Mouse (Mus musculus): ENCODE results near the gene Hoxb8. TPM values are rescaled to one million over a fixed set of nuclear protein-coding genes. Genes with fewer than 3 reads are reported as not detected.

The Hoxb8 gene
- total RNA-seq, 2 experiments from 2014 or later: 0.14 to 0.23 TPM

DNA sequence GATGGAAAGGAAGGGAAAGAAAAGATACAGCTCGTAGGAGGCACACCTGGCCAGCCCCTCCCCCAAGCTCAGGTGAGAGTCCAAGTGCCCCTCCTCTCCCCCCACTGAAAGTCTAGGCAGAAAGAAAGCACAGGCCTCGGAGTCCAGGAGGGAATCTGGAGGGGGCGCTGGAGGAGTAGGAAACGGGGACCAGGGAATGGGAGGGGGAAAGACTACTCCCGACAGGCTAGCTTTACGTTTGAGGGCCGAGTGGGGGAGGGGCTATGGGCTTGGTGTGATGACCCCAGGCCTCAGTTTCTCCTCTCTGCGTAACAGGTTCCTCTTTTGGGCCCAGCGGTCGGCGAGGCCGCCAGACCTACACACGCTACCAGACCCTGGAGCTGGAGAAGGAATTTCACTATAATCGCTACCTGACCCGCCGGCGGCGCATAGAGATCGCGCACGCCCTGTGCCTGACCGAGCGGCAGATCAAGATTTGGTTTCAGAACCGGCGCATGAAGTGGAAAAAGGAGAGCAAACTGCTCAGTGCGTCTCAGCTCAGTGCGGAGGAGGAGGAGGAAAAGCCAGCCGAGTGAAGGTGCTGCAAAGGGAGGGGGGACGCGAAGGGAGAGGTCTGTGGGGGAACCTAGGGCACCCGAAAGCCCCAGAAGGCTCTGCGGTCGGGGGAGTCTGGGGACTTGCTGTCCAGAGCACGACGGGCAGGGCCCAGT lies 18.8 kb downstream of the Hoxb8 start:
- H3K27ac ChIP-seq: no peak overlapping the region
- DNase-seq: no peak
- intact Hi-C loops (cut with DNase I): loop anchor here (5.0 kb wide), 2 partner anchors 107 to 237 kb away; no protein-coding TSS in a partner anchor
- H3K4me3 ChIP-seq: no peak overlapping the region; the same call in 1 of the 2 replicates
- no peak for TF ChIP-seq CTCF (IDR thresholded peaks at IDR 0.05)

DNA sequence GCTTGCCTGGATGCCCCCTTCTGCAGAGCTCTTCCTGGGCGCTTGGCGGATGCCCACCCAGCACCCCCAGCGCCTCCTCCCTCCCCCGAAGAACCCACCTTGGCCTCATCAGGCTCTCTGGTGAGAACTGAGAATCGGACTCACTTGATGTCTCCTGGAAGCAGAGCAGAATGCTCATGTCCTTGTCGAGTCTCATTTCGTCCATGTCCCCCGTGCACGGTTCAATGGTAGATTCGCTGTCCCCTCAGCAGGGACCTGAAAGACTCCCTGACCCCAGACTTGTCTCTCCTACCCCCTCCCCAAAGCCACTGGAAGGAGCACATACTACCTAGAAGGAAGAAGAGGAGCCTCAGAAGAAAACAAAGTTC lies 19.3 kb downstream of the Hoxb8 start:
- intact Hi-C loops (cut with DNase I): loop anchor here (5.0 kb wide), 2 partner anchors 106 to 236 kb away; no protein-coding TSS in a partner anchor
- no peak overlapping the region for H3K4me3 ChIP-seq
- no peak for DNase-seq
- H3K27ac ChIP-seq: no peak overlapping the region
- TF ChIP-seq CTCF (IDR thresholded peaks at IDR 0.05): no peak

DNA sequence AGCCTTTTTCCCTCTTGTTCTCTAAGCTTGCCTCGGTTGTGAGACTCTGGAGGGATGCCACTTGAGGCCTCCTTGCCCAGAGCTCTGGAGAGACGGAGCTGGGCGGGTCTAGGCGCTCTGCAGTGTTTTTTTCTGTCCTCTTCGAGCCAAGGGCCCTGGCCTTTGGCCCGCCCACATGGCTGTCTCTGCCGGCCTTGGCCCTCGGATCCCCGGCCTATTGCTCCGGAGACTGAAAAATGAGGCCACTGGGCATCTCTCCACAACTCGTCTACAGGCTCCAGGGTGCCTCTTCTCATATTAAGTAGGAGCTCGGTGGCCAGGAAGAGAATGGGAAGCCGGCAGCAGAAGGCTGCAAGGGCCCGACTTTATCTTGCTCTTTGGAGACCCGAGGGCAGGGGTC lies 20.1 kb downstream of the Hoxb8 start:
- Histone ChIP-seq H3K4me3 (no peak overlapping the region), H3K27ac (no peak overlapping the region)
- no peak for TF ChIP-seq CTCF (IDR thresholded peaks at IDR 0.05)
- no peak for DNase-seq
- intact Hi-C loops (cut with DNase I): loop anchor here (5.0 kb wide), 2 partner anchors 105 to 235 kb away; no protein-coding TSS in a partner anchor

DNA sequence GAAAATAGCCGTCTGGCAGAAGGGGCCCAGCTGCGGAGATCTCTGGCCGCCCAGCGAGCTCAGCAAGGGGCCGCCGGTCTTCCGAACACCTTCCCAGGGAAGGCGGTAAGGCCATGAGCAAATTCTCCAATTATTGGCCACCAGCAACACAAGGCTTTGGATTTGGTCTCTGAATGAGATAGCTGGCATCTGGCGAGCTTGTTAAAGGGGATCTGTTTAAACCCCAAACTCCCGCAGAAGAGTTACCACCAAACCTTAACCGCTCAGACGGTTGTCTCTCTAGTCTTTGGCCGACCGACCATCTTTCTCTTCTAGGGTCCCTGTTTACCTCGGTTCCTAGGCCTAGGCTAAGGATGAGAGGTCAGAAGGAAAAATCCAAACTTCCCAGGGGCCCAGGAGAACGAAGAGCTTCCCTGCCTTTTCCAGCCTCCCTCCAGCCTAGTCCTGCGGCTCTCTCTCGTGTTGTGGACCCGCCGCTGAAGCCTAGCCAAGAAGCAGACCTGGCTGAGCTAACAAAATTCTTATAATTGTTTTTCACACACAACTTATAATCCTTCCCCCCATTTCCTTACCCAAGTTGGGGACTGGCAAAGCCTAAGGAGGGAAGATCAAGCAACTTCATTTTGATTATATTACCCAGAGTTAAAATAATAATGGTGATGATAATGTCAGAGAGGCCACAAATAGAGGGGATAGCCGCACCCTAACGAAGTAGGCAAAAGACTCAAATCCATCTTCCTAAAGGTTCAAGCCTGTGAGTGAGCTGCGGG lies 20.9 kb downstream of the Hoxb8 start:
- no peak overlapping the region for H3K27ac ChIP-seq
- no peak for DNase-seq
- no peak for TF ChIP-seq CTCF (IDR thresholded peaks at IDR 0.05)
- intact Hi-C loops (cut with DNase I): loop anchor here (5.0 kb wide), 2 partner anchors 105 to 235 kb away; no protein-coding TSS in a partner anchor
- H3K4me3 ChIP-seq: no peak overlapping the region; the same call in 1 of the 2 replicates

DNA sequence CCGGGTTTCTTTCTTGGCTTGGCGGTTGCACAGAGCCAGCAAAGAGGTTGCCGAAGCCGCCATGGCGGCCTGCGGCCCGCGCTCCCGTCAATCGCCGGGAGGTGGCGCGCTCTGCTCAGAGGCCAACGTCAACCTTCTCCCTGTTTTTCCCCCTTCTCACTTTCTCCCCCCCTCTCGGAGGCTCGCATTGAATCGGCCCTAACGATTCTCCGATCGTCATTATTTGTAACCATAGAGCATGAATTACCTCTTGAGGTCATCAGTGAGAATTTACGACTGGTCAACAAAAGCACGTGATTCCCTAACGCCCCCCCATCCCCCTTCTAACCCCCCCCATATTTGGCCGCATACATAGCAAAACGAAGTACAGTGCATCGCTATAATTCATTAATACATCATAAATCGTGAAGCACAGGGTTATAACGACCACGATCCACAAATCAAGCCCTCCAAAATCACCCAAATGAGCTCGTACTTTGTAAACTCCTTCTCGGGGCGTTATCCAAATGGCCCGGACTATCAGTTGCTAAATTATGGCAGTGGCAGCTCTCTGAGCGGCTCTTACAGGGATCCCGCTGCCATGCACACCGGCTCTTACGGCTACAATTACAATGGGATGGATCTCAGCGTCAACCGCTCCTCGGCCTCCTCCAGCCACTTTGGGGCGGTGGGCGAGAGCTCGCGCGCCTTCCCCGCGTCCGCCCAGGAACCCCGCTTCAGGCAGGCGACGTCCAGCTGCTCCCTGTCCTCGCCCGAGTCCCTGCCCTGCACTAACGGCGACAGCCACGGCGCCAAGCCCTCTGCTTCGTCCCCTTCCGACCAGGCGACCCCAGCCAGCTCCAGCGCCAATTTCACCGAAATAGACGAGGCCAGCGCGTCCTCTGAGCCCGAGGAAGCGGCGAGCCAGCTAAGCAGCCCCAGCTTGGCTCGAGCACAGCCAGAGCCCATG lies 21.7 kb downstream of the Hoxb8 start, which contains the start of gene Hoxb5:
TSS of gene Hoxb5 (plus strand) at position 186 of the 949 bp plus-strand sequence.
- intact Hi-C loops (cut with DNase I): loop anchor here (5.0 kb wide), 2 partner anchors 104 to 234 kb away; no protein-coding TSS in a partner anchor
- TF ChIP-seq CTCF (IDR thresholded peaks at IDR 0.05): peak; percentile 93; the same call in 1 of the 2 replicates
- Histone ChIP-seq H3K4me3 (peak within 1 kb of the TSS; percentile 64), H3K27ac (peak within 1 kb of the TSS; percentile 74)
- DNase-seq: peak; percentile 70

DNA sequence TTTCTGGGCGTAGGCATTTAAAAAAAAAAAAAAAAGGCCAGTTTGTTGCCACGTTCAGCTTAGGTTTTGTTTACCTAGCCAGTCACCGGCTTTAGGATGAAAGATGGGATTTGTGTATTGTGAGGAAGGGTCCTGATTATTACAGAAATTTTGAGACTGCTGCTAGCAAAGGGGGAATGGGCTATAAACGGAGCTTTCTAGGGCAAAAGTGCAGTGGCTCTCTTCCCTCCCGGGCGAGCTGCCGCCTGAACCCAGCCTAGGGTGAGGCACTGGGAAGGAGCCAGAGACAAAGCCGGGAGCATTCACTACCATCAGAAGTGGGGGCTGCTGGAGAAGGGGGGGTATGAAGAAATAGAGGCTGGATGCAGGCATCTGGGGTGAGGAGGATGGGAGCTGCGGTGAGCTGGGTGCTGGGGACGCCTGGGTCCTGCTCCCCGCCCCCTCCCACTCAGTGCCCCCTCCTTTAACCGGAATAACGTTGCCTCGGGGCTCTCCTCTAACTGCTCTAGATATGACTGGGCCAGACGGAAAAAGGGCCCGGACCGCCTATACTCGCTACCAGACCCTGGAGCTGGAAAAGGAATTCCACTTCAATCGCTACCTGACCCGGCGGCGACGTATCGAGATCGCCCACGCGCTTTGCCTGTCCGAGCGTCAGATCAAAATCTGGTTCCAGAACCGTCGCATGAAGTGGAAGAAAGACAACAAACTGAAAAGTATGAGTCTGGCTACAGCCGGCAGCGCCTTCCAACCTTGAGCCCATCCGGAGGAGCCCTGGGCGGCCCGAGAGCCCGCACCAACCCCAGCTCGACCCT lies 22.9 kb downstream of the Hoxb8 start:
- DNase-seq: no peak
- no peak for TF ChIP-seq CTCF (IDR thresholded peaks at IDR 0.05)
- intact Hi-C loops (cut with DNase I): loop anchor here (5.0 kb wide), 2 partner anchors 103 to 233 kb away; no protein-coding TSS in a partner anchor
- Histone ChIP-seq H3K4me3 (peak overlapping the region; percentile 64), H3K27ac (peak overlapping the region; percentile 74)

DNA sequence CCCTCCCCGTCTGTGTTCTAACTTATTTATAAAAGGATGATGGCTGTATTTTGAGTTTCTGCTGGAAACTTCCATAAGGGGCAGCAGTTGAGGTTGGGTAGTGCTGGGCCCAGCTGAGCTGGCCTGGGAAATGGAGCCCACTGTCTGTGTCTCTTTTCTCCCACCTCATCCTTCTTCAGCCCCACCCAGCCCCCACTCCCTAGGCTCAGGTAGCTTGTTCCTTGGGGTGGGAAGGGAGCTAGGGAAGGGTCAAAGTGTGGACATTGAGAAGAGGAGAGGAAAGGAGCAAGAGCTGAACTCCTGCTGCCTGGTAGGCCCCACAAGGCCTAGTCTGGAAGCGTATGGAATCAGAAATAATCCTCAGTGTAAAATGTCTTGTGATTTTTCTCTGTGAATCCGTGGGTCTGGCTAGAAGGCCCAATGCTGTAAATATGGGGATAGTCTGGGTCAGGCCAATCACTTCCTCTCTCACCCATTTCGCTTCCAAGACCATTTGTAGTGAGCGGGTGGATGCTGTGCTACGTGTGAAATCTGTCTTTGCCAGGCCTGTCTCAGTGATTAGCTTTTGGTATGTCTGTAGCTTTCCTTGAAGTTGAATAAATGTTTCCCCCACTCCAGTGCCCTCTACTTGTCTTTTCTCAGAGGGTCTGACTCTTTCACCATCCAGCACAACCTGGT lies 23.9 kb downstream of the Hoxb8 start:
- no peak overlapping the region for H3K4me3 ChIP-seq
- intact Hi-C loops (cut with DNase I): no loop called here
- no peak for DNase-seq
- TF ChIP-seq CTCF (IDR thresholded peaks at IDR 0.05): no peak
- no peak overlapping the region for H3K27ac ChIP-seq

DNA sequence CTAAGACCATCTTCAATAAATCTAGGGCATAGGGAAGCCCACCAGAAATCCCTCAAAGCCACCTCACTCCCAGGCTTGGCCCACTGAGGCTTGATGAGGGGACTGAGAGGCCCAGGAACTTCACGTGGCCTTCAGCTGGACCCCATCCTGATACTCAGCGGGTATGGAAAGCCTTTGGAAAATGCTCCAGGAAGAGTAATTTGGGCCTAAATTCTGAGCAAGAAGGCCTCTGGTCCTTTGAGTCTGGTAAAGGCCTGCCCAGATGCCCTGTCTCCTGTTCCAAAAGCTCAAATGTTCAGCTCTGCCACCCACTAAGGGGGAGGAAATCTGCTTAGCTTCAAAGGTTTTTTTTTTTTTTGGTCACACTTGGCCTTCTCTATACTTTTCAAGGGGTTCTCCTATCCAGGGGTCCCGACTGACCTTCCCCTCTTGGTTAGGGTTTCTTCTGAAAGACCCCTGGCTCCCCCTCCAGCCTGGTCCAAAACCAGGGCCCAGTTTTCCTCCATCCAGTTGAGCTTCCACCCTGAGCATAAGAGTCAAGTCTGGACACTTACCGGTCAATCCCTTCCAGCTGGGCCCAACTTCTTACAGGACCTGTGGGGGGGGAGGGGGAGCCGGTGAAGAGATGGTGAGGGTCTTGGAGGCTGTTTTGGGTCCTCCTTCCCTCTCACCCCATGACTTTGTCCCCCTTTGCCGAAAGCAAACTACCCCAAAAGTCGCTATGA lies 24.6 kb downstream of the Hoxb8 start:
- Histone ChIP-seq H3K27ac (no peak overlapping the region), H3K4me3 (no peak overlapping the region)
- TF ChIP-seq CTCF (IDR thresholded peaks at IDR 0.05): no peak
- intact Hi-C loops (cut with DNase I): no loop called here
- no peak for DNase-seq

DNA sequence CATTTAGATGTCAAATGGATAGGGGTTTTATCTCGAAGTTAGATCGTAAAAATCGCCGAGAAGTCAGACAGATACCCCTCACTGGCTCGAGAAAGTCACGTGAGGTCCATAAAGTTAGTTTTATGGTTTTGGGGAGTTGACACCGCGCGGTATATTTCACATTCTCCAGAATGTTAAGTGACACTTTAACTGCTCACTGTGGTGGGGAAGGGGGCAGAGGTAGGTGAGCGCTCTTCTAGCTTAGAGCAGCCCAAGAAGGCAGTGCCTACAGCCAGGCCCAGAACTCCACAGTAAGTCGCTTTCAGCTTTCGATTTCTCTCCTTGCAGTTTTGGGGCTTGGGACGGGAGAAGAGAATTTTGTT lies 25.2 kb downstream of the Hoxb8 start:
- no peak for DNase-seq
- no peak for TF ChIP-seq CTCF (IDR thresholded peaks at IDR 0.05)
- H3K27ac ChIP-seq: no peak overlapping the region
- H3K4me3 ChIP-seq: no peak overlapping the region
- intact Hi-C loops (cut with DNase I): no loop called here

DNA sequence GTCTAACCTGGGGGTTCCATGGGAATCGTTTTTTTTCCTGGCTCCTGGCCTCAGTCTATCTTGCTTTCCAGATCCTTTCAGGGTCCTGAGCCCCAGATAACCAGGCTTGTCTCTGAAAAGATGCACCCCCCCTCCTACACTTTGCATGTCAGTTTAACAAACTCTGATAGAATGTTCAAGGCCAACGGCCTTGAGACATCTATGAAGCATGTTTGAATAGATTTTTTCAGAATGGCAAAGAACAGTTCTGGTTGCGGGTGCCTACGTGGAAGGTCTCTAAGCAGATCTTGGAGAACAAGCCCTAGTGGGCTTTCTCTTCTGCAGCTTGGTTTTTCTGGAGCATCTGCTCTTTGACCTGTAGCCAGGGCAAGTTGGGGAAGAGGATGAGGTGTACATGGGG lies 27.1 kb downstream of the Hoxb8 start:
- no peak for TF ChIP-seq CTCF (IDR thresholded peaks at IDR 0.05)
- intact Hi-C loops (cut with DNase I): no loop called here
- Histone ChIP-seq H3K27ac (peak overlapping the region; percentile 73), H3K4me3 (no peak overlapping the region)
- no peak for DNase-seq
